23 mouse cellular contexts compared by ENCODE assay signal in the genomic region with DNA sequence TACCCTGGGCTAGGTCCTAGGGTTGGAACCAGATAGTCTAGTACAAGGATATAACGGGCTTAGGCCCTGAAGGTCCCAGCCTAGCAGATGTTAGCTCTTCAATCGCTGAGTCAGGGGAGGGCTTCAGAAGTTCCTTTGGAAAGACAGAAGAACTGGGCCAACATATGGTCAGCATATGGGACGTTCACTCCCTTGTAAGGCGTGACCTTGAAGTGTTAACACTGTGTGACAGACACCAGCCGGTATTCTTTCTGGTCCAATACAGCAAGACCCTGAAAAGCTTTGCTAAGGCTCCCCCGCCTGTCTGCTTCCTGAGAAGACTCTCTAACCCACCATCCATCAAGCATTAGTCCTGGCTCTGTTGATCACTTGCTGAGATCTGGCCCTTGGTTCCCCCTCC. TPM values are rescaled to one million over a fixed set of nuclear protein-coding genes. Genes with fewer than 3 reads are reported as not detected.
DNase-seq lines count a peak whose midpoint lies in the region; ATAC-seq and TF ChIP-seq lines count a peak whose summit lies in the region.
"Had no signal": no experiment of that assay in that cellular context is flagged by ENCODE, and none has a peak within 500 bp of the region (broad histone marks: within the 10 kb centered on the region; RNA-seq: fewer than 3 reads in every experiment).

No protein-coding gene starts in this region.

- no peak overlapping the region for H3K9ac ChIP-seq in heart, embryonic 16.5 days (ENCODE audit: low read length)
- no peak overlapping the region for H3K9ac ChIP-seq in heart, embryonic 12.5 days
- no peak overlapping the region for H3K9ac ChIP-seq in lung, embryonic 14.5 days
- H3K9ac ChIP-seq in stomach, postnatal 0 days (ENCODE audit: low read length): no peak overlapping the region
- H3K9ac ChIP-seq: hindbrain, embryonic 14.5 days; liver, embryonic 12.5 days; neural tube, embryonic 12.5 days had no signal

- H3K36me3 ChIP-seq in heart, embryonic 16.5 days (ENCODE audit: control insufficient read depth, insufficient read depth): no peaks in the 10 kb centered on the region
- no peaks in the 10 kb centered on the region for H3K36me3 ChIP-seq in heart, embryonic 12.5 days
- no peaks in the 10 kb centered on the region for H3K36me3 ChIP-seq in lung, embryonic 14.5 days (ENCODE audit: insufficient read depth)
- H3K36me3 ChIP-seq in stomach, postnatal 0 days (ENCODE audit: control insufficient read depth, insufficient read depth, low read length): no peaks in the 10 kb centered on the region
- H3K36me3 ChIP-seq: liver, embryonic 12.5 days; midbrain, embryonic 10.5 days; neural tube, embryonic 12.5 days had no signal

- H3K4me1 ChIP-seq in heart, embryonic 16.5 days (ENCODE audit: control insufficient read depth, insufficient read depth, low read length): 0 out of 2 replicates have a peak, but pooled peaks cover 4% of the 10 kb centered on the region
- peaks cover 9% of the 10 kb centered on the region for H3K4me1 ChIP-seq in heart, embryonic 12.5 days (replicated peaks)
- H3K4me1 ChIP-seq in lung, embryonic 14.5 days (ENCODE audit: insufficient read depth): no peaks in the 10 kb centered on the region
- no peaks in the 10 kb centered on the region for H3K4me1 ChIP-seq in stomach, postnatal 0 days (replicated peaks; ENCODE audit: control insufficient read depth, insufficient read depth)

- no peak overlapping the region for H3K4me3 ChIP-seq in heart, embryonic 16.5 days (ENCODE audit: low read length)
- H3K4me3 ChIP-seq in heart, embryonic 12.5 days: no peak overlapping the region
- H3K4me3 ChIP-seq in lung, embryonic 14.5 days (ENCODE audit: low read depth, low read length): no peak overlapping the region
- H3K4me3 ChIP-seq in stomach, postnatal 0 days (ENCODE audit: low read depth, low read length): no peak overlapping the region
- H3K4me3 ChIP-seq: liver, embryonic 12.5 days; midbrain, embryonic 10.5 days; neural tube, embryonic 12.5 days had no signal

- intact Hi-C loops in gastrocnemius, postnatal 14 days (cut with DNase I; ENCODE audit: low total_unique reads): no loop called here

- no peak overlapping the region for H3K27ac ChIP-seq in heart, embryonic 16.5 days (ENCODE audit: low read length)
- H3K27ac ChIP-seq in heart, embryonic 12.5 days (ENCODE audit: poor library complexity, severe bottlenecking): no peak overlapping the region
- no peak overlapping the region for H3K27ac ChIP-seq in lung, embryonic 14.5 days (ENCODE audit: low read depth)
- no peak overlapping the region for H3K27ac ChIP-seq in stomach, postnatal 0 days (replicated peaks)
- H3K27ac ChIP-seq: hindbrain, embryonic 14.5 days; liver, embryonic 12.5 days; midbrain, embryonic 10.5 days; neural tube, embryonic 12.5 days had no signal

- TF ChIP-seq EP300 in stomach, postnatal 0 days (optimal IDR thresholded peaks at IDR 0.05): no peak

- no peak overlapping the region for H3K4me2 ChIP-seq in heart, embryonic 16.5 days (ENCODE audit: low read depth, low read length)
- no peak overlapping the region for H3K4me2 ChIP-seq in heart, embryonic 12.5 days
- H3K4me2 ChIP-seq in lung, embryonic 14.5 days: no peak overlapping the region
- H3K4me2 ChIP-seq in stomach, postnatal 0 days (replicated peaks; ENCODE audit: low read depth): no peak overlapping the region
- H3K4me2 ChIP-seq: hindbrain, embryonic 14.5 days; liver, embryonic 12.5 days; neural tube, embryonic 12.5 days had no signal

- DNase-seq in lung, embryonic 14.5 days: peak; percentile 80
- no peak for DNase-seq in lung, postnatal 25 days (ENCODE audit: low spot score)
- DNase-seq in retina, postnatal 1 day: peak; percentile 32
- no peak for DNase-seq in stomach, postnatal 0 days (ENCODE audit: low spot score)
- DNase-seq in gastrocnemius, postnatal 14 days: no peak
- DNase-seq: adrenal gland, postnatal 36 days; cerebellum, adult 9-11 months; embryo, embryonic 11 days; heart, postnatal 14 days; kidney, adult 18-20 months; layer of hippocampus, adult 9-11 months; lung, postnatal 4 days; thymus, adult 18-20 months had no signal

- peak; percentile 37; the same call in 1 of the 2 replicates for ATAC-seq in heart, embryonic 16.5 days (replicated peaks; ENCODE audit: extremely low read depth, insufficient read depth, low FRiP score)
- no peak for ATAC-seq in heart, embryonic 12.5 days (ENCODE audit: insufficient number of reproducible peaks, low FRiP score)
- peak; percentile 93 for ATAC-seq in lung, embryonic 14.5 days (ENCODE audit: insufficient read depth)
- ATAC-seq in stomach, postnatal 0 days (ENCODE audit: low FRiP score, low TSS enrichment): peak; percentile 46; the same call in 1 of the 2 replicates
- ATAC-seq: liver, embryonic 12.5 days had no signal

- WGBS in heart, embryonic 16.5 days: 48% methylated on average over 6 of the region's 6 CpGs
- WGBS in heart, embryonic 12.5 days: 44% methylated on average over 6 of the region's 6 CpGs
- WGBS in lung, embryonic 14.5 days: 38% methylated on average over 6 of the region's 6 CpGs
- 47% methylated on average over 6 of the region's 6 CpGs for WGBS in stomach, postnatal 0 days

- no peak for TF ChIP-seq CTCF in lung, embryonic 14.5 days (IDR thresholded peaks at IDR 0.05; ENCODE audit: low read depth)
- TF ChIP-seq CTCF in stomach, postnatal 0 days (IDR thresholded peaks at IDR 0.05; ENCODE audit: low read depth): no peak

- peaks cover 42% of the 10 kb centered on the region for H3K27me3 ChIP-seq in heart, embryonic 16.5 days (ENCODE audit: control insufficient read depth, insufficient read depth, low read length)
- H3K27me3 ChIP-seq in heart, embryonic 12.5 days (replicated peaks): peaks cover 67% of the 10 kb centered on the region
- peaks cover 33% of the 10 kb centered on the region for H3K27me3 ChIP-seq in lung, embryonic 14.5 days (ENCODE audit: insufficient read depth, low read length)
- H3K27me3 ChIP-seq in stomach, postnatal 0 days (ENCODE audit: control insufficient read depth, insufficient read depth, low read length): no peaks in the 10 kb centered on the region; the same call in 1 of the 2 replicates

- no peaks in the 10 kb centered on the region for H3K9me3 ChIP-seq in heart, embryonic 16.5 days (replicated peaks; ENCODE audit: control insufficient read depth, low read length)
- H3K9me3 ChIP-seq in heart, embryonic 12.5 days (replicated peaks): no peaks in the 10 kb centered on the region
- H3K9me3 ChIP-seq in lung, embryonic 14.5 days (ENCODE audit: low read depth, low read length): no peaks in the 10 kb centered on the region
- no peaks in the 10 kb centered on the region for H3K9me3 ChIP-seq in stomach, postnatal 0 days (ENCODE audit: control insufficient read depth, low read length)
- H3K9me3 ChIP-seq: liver, embryonic 12.5 days; midbrain, embryonic 10.5 days; neural tube, embryonic 12.5 days had no signal

RNA-seq across cellular contexts. Expression of a gene that starts 1.4 kb away (rescaled TPM):
- 0.09 and 0.21 TPM in 2 replicates for polyA plus RNA-seq in heart, embryonic 16.5 days (2015; fragmentation: Nextera tagmentation; extraction: Ambion mirVana)
- polyA plus RNA-seq in heart, embryonic 12.5 days (2016; fragmentation: Nextera tagmentation; extraction: Ambion mirVana): 0.19 TPM in 1 of 2 replicates, not detected in the other
- polyA plus RNA-seq in lung, embryonic 14.5 days (2014; fragmentation: Nextera tagmentation; extraction: Ambion mirVana): not detected in 2 replicates
- 19.4 and 27.0 TPM in 2 replicates for polyA plus RNA-seq in stomach, postnatal 0 days (2015; fragmentation: Nextera tagmentation; extraction: Ambion mirVana)
- total RNA-seq in gastrocnemius, postnatal 14 days (2021): not detected
- total RNA-seq: gastrocnemius, adult 8-10 months; heart, adult 8-10 months; heart, postnatal 14 days; left cerebral cortex, adult 8-10 months; monocyte, adult 5-6 weeks had no signal
- polyA plus RNA-seq: midbrain, embryonic 10.5 days had no signal

RNA-seq across cellular contexts. Expression of a gene that starts 31.1 kb away (rescaled TPM):
- polyA plus RNA-seq in heart, embryonic 16.5 days (2015; fragmentation: Nextera tagmentation; extraction: Ambion mirVana): 0.19 TPM in 1 of 2 replicates, not detected in the other
- not detected in 2 replicates for polyA plus RNA-seq in heart, embryonic 12.5 days (2016; fragmentation: Nextera tagmentation; extraction: Ambion mirVana)
- not detected in 2 replicates for polyA plus RNA-seq in lung, embryonic 14.5 days (2014; fragmentation: Nextera tagmentation; extraction: Ambion mirVana)
- 0.36 and 2.0 TPM in 2 replicates for polyA plus RNA-seq in stomach, postnatal 0 days (2015; fragmentation: Nextera tagmentation; extraction: Ambion mirVana)
- total RNA-seq in gastrocnemius, postnatal 14 days (2021): under 1 TPM; 0.35 to 0.44 TPM
- total RNA-seq: monocyte, adult 5-6 weeks had no signal
- polyA plus RNA-seq: hindbrain, embryonic 14.5 days; midbrain, embryonic 10.5 days had no signal

RNA-seq across cellular contexts. Expression of a gene that starts 40.8 kb away (rescaled TPM):
- polyA plus RNA-seq in heart, embryonic 16.5 days (2015; fragmentation: Nextera tagmentation; extraction: Ambion mirVana): 13.4 and 16.1 TPM in 2 replicates
- polyA plus RNA-seq in heart, embryonic 12.5 days (2016; fragmentation: Nextera tagmentation; extraction: Ambion mirVana): 12.7 and 15.0 TPM in 2 replicates
- 9.1 and 9.9 TPM in 2 replicates for polyA plus RNA-seq in lung, embryonic 14.5 days (2014; fragmentation: Nextera tagmentation; extraction: Ambion mirVana)
- 9.1 and 9.3 TPM in 2 replicates for polyA plus RNA-seq in stomach, postnatal 0 days (2015; fragmentation: Nextera tagmentation; extraction: Ambion mirVana)
- 1 to 10 TPM; 5.8 to 8.5 TPM for total RNA-seq in gastrocnemius, postnatal 14 days (2021)
- total RNA-seq: monocyte, adult 5-6 weeks had no signal

RNA-seq across cellular contexts. Expression of a gene that starts 41.0 kb away (rescaled TPM):
- 383 and 394 TPM in 2 replicates for polyA plus RNA-seq in heart, embryonic 16.5 days (2015; fragmentation: Nextera tagmentation; extraction: Ambion mirVana)
- polyA plus RNA-seq in heart, embryonic 12.5 days (2016; fragmentation: Nextera tagmentation; extraction: Ambion mirVana): 426 and 439 TPM in 2 replicates
- 594 and 602 TPM in 2 replicates for polyA plus RNA-seq in lung, embryonic 14.5 days (2014; fragmentation: Nextera tagmentation; extraction: Ambion mirVana)
- polyA plus RNA-seq in stomach, postnatal 0 days (2015; fragmentation: Nextera tagmentation; extraction: Ambion mirVana): 230 and 233 TPM in 2 replicates
- 100 to 1,000 TPM; 132 to 151 TPM for total RNA-seq in gastrocnemius, postnatal 14 days (2021)

Comparison
In these comparisons a context has a peak if more than half of its experiments do, and no peak if none do; other contexts are left out.
1. DNase-seq: peak in lung, embryonic 14.5 days (single experiment) and retina, postnatal 1 day (single experiment); none in lung, postnatal 25 days (single experiment), stomach, postnatal 0 days (single experiment) and gastrocnemius, postnatal 14 days (single experiment).
2. RNA of a gene that starts 1.4 kb away (polyA plus RNA-seq): 19.4 to 27.0 TPM in stomach, postnatal 0 days; 0.09 to 0.21 TPM in heart, embryonic 16.5 days, 0.19 TPM in heart, embryonic 12.5 days and not detected in lung, embryonic 14.5 days; every median in the first group is over 10 times any median in the second.